Mouse (Mus musculus): ENCODE measurements at regions not wholly inside any gene's neighbourhood (a gene's known extent, or its start where the extent isn't known, plus 50 kb on each side); places are given as distances from the start of the nearest gene placed in this dataset.

DNA sequence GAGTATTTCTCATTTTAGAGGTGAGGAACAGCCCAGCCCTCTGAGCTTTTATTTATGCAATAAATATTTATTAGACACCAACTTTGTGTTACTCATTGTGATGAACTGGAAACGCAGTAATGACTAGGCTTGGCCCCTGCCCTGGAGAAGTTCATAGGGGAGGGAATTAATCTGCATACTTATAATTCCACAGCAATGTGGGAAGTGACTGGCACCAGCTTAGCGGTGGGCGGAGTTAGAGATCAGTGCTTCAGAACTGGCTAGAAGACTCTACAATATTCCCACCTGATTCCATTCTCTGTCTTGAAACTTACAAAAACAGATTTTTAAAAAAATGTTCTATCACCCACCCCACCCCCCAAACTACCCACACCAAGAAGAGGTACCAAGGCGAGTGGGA lies 49.8 kb upstream of the Ssr3 start:
- no peak for TF ChIP-seq POLR2A (IDR thresholded peaks at IDR 0.05; ENCODE audit: low read depth, low read length)
- TF ChIP-seq CTCF (conservative IDR thresholded peaks at IDR 0.05; ENCODE audit: insufficient read depth, insufficient read length, low read depth, low read length): no peak

All from kidney, adult 2 months (tissue).